Mouse (Mus musculus): Measurements from ENCODE around the gene Ppara.
A peak's percentile ranks its signal among the peaks of the same experiment; 100 is the strongest.

The Ppara gene

GRCm38 (mm10) chr15:85728224-85728623 lies 6.6 kb upstream of the Ppara start:
- DNase-seq (ENCODE audit: low read depth, low spot score) = no peak

- DNase-seq (ENCODE audit: low read depth, low spot score) = no peak
These were observed 5.5 kb upstream of the Ppara start for GRCm38 (mm10) chr15:85729256-85729655.

GRCm38 (mm10) chr15:85730027-85730426 lies 4.8 kb upstream of the Ppara start:
- DNase-seq (ENCODE audit: low read depth, low spot score) = no peak

- no peak for DNase-seq (ENCODE audit: low read depth, low spot score)
These were observed 2.7 kb upstream of the Ppara start for GRCm38 (mm10) chr15:85731885-85732603.

GRCm38 (mm10) chr15:85732604-85732968 lies 2.2 kb upstream of the Ppara start:
- no peak for DNase-seq (ENCODE audit: low read depth, low spot score)

GRCm38 (mm10) chr15:85733686-85734085 lies 1.1 kb upstream of the Ppara start:
- DNase-seq (ENCODE audit: low read depth, low spot score) = no peak

GRCm38 (mm10) chr15:85734148-85734547 lies 635 bp upstream of the Ppara start:
- no peak for DNase-seq (ENCODE audit: low read depth, low spot score)

GRCm38 (mm10) chr15:85735063-85735835 lies 466 bp downstream of the Ppara start:
- peak; percentile 90 for DNase-seq (ENCODE audit: low read depth, low spot score)

- DNase-seq (ENCODE audit: low read depth, low spot score) = no peak
These were observed 1.0 kb downstream of the Ppara start for GRCm38 (mm10) chr15:85735836-85736190.

- no peak for DNase-seq (ENCODE audit: low read depth, low spot score)
These were observed 1.7 kb downstream of the Ppara start for GRCm38 (mm10) chr15:85736506-85736905.

GRCm38 (mm10) chr15:85738416-85738815 lies 3.6 kb downstream of the Ppara start:
- DNase-seq (ENCODE audit: low read depth, low spot score) = no peak

- DNase-seq (ENCODE audit: low read depth, low spot score) = no peak
These were observed 4.2 kb downstream of the Ppara start for GRCm38 (mm10) chr15:85738939-85739338.

- no peak for DNase-seq (ENCODE audit: low read depth, low spot score)
These were observed 7.8 kb downstream of the Ppara start for GRCm38 (mm10) chr15:85742608-85743007.

GRCm38 (mm10) chr15:85743946-85744345 lies 9.2 kb downstream of the Ppara start:
- no peak for DNase-seq (ENCODE audit: low read depth, low spot score)

- no peak for DNase-seq (ENCODE audit: low read depth, low spot score)
These were observed 11.4 kb downstream of the Ppara start for GRCm38 (mm10) chr15:85746178-85746577.

- DNase-seq (ENCODE audit: low read depth, low spot score) = no peak
These were observed 11.9 kb downstream of the Ppara start for GRCm38 (mm10) chr15:85746671-85747070.

- DNase-seq (ENCODE audit: low read depth, low spot score) = no peak
These were observed 13.2 kb downstream of the Ppara start for GRCm38 (mm10) chr15:85747951-85748350.

- DNase-seq (ENCODE audit: low read depth, low spot score) = no peak
These were observed 13.7 kb downstream of the Ppara start for GRCm38 (mm10) chr15:85748466-85748865.

- no peak for DNase-seq (ENCODE audit: low read depth, low spot score)
These were observed 14.4 kb downstream of the Ppara start for GRCm38 (mm10) chr15:85749141-85749540.

GRCm38 (mm10) chr15:85750115-85750514 lies 15.3 kb downstream of the Ppara start:
- no peak for DNase-seq (ENCODE audit: low read depth, low spot score)

GRCm38 (mm10) chr15:85752655-85753054 lies 17.9 kb downstream of the Ppara start:
- DNase-seq (ENCODE audit: low read depth, low spot score) = no peak

- no peak for DNase-seq (ENCODE audit: low read depth, low spot score)
These were observed 19.4 kb downstream of the Ppara start for GRCm38 (mm10) chr15:85754033-85754650.

GRCm38 (mm10) chr15:85755214-85755613 lies 20.4 kb downstream of the Ppara start:
- DNase-seq (ENCODE audit: low read depth, low spot score) = no peak

All from ZHBTc4 (cell line).